Mouse (Mus musculus) frontal cortex, adult 2 months (tissue): Measurements from ENCODE around the gene Hivep3. TPM values are rescaled to one million over a fixed set of nuclear protein-coding genes. Genes with fewer than 3 reads are reported as not detected.

ENCODE experiments used
- DNase-seq, 2 experiments: peaks; one replicate each; pipeline ENCODE4 v3.0.0; 2022; ENCODE audit warnings: low spot score in 1 of 2; ENCODE audit errors: extremely low spot score in 1 of 2
- polyA plus RNA-seq: library from polyadenylated mRNA; depleted of rRNA; stranded (reverse); fragments of >200 nt; gene quantifications from 2 replicates; pipeline ENCODE4 v1.2.3, GENCODE M21; 2012; rRNA removed

Gene Hivep3
- polyA plus RNA-seq, 1 experiment = 38.3 TPM

- DNase-seq = no peak
These were observed 430.7 kb downstream of the Hivep3 start for GRCm38 (mm10) chr4:120164316-120164715.

DNA sequence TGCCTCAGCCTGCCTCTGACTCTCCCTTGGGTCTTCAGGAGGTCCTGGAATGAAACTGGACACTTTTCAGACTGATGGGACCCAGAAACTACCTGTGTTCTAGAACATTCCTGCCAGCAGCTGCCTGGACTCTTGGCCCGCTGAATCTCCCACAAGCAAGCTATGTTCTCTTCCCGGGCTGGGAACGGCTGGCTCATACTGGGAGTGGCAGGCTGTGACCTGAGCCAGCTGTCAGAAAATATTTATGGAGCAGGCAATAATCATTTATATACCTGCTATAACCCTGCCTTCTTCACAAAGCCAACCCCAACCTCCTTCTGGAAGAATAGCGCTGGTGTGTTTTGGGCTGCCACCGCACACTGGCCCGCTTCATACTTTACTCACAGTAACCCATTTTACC is 434.2 kb downstream of the Hivep3 start:
- DNase-seq = no peak

DNA sequence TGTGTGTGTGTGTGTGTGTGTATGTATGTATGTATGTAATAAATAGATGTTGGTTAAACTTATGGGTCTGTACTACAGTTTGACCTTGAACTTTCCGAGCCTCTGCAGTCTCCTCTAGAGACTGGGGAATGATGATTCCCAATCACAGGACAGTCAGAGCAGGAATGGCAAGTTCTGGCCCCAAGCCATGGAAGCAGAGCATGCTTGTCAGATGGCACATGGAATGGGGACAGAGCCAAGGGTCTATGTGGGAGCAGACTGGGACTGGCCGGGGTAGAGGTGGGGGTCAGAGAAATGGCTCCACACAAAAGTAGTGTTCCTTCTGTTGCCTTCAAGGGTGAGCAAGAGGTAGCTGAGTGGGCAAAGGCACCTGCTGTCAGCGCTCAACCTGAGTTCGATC is 434.8 kb downstream of the Hivep3 start:
- no peak for DNase-seq

- DNase-seq = no peak
These were observed 436.9 kb downstream of the Hivep3 start for GRCm38 (mm10) chr4:120170387-120170936.

GRCm38 (mm10) chr4:120172050-120172684 is 438.6 kb downstream of the Hivep3 start:
- DNase-seq = peak in 1 of 2 experiments; percentile 52

- no peak for DNase-seq
These were observed 445.5 kb downstream of the Hivep3 start for GRCm38 (mm10) chr4:120179123-120179522.

GRCm38 (mm10) chr4:120180535-120180934 is 447.0 kb downstream of the Hivep3 start:
- DNase-seq = no peak

GRCm38 (mm10) chr4:120184374-120184991 is 450.9 kb downstream of the Hivep3 start:
- DNase-seq = no peak

DNA sequence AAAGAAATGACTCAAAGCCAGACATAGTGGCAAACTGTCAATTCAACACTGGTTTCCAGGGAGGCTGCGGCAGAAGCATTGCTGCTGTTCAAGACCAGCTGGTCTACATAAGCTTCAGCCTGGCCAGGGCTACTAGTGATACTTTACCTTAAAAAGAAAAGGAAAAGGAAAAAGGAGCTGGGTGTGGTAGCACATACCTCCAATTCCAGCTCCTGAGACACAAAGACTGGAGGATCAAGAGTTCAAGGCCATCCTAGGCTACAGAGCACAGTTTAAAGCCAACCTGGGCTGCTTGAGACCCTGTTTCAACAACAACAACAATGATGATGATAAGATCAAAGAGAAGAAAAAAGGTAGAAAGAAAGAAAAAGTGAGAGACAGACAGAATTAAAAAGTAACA is 452.9 kb downstream of the Hivep3 start:
- no peak for DNase-seq

- no peak for DNase-seq
These were observed 453.4 kb downstream of the Hivep3 start for GRCm38 (mm10) chr4:120186934-120187333.

Other genes with a start within 250 kb of the Hivep3 start
- gene Rimkla, start 241.2 kb upstream of the Hivep3 start, polyA plus RNA-seq = 11.6 and 12.0 TPM in 2 replicates
- 35.5 and 39.4 TPM in 2 replicates for gene Foxj3, start 196.8 kb upstream of the Hivep3 start, polyA plus RNA-seq
- gene Frg2f1, start 194.3 kb upstream of the Hivep3 start, polyA plus RNA-seq = 11.0 and 14.2 TPM in 2 replicates
- not detected in 2 replicates for gene Guca2a, start 96.1 kb upstream of the Hivep3 start, polyA plus RNA-seq
- gene Guca2b, start 74.8 kb upstream of the Hivep3 start, polyA plus RNA-seq = 0.88 and 2.4 TPM in 2 replicates